Mouse (Mus musculus) intestine, embryonic 14.5 days (tissue): Measurements from ENCODE around the gene 4833423E24Rik. TPM values are rescaled to one million over a fixed set of nuclear protein-coding genes. Genes with fewer than 3 reads are reported as not detected.

ENCODE experiments used
- ATAC-seq: fragments of 200-750 bp; cut with Nextera tagmentation; replicated peaks from 2 replicates; pipeline ENCODE4 v1.8.0; 2017; ENCODE audit warnings: low read depth, moderate number of reproducible peaks, moderate TSS enrichment, moderate library complexity; ENCODE audit not compliant: low FRiP score, low TSS enrichment
- DNase-seq: peaks from one replicate; pipeline ENCODE4 v3.0.0-alpha.2; 2018; ENCODE audit warnings: low spot score
- H3K27ac ChIP-seq: fragments of 300-500 bp; sonication (generic); 2 replicates; pipeline ENCODE4 v1.5.1; 2014; ENCODE audit warnings: low read depth, mild to moderate bottlenecking, control low read depth
- H3K27me3 ChIP-seq: fragments of 300-500 bp; sonication (generic); replicated peaks from 2 replicates; pipeline ENCODE4 v1.6.1; 2014; ENCODE audit warnings: low read length, control low read depth; ENCODE audit not compliant: control insufficient read depth, insufficient read depth
- H3K36me3 ChIP-seq: fragments of 300-500 bp; sonication (generic); 2 replicates; pipeline ENCODE4 v1.6.1; 2014; ENCODE audit warnings: low read length, control low read depth; ENCODE audit not compliant: control insufficient read depth, insufficient read depth
- H3K4me1 ChIP-seq: fragments of 300-500 bp; sonication (generic); replicated peaks from 2 replicates; pipeline ENCODE4 v1.6.1; 2014; ENCODE audit warnings: low read length, control low read depth, mixed read lengths; ENCODE audit not compliant: control insufficient read depth, insufficient read depth
- H3K4me2 ChIP-seq: fragments of 300-500 bp; sonication (generic); 2 replicates; pipeline ENCODE4 v1.6.1; 2014; ENCODE audit warnings: low read length
- H3K4me3 ChIP-seq: fragments of 300-500 bp; sonication (generic); 2 replicates; pipeline ENCODE4 v1.5.1; 2014; ENCODE audit warnings: low read depth, low read length, control low read depth, mixed read lengths
- H3K9ac ChIP-seq: fragments of 300-500 bp; sonication (generic); 2 replicates; pipeline ENCODE4 v1.6.1; 2014; ENCODE audit warnings: mild to moderate bottlenecking, low read length
- H3K9me3 ChIP-seq: fragments of 300-500 bp; sonication (generic); 2 replicates; pipeline ENCODE4 v1.6.1; 2016; ENCODE audit warnings: low read length, control low read depth; ENCODE audit not compliant: control insufficient read depth
- WGBS: fragments of 180-500 bp; shearing (Covaris S2); extraction: QIAGEN DNeasy Blood & Tissue Kit; methylation state at CpG from one replicate; pipeline ENCODE4 v1.1.7; 2014; 5-methylcytosine and 5-hydroxymethylcytosine counted together
- polyA plus RNA-seq: library from polyadenylated mRNA; unstranded; fragments of >200 nt; fragmentation: Nextera tagmentation; extraction: Ambion mirVana; gene quantifications from 2 replicates; pipeline ENCODE4 v1.2.1, GENCODE M21; 2014

The 4833423E24Rik gene
- polyA plus RNA-seq, result not detected in 2 replicates

GRCm38 (mm10) chr2:85518879-85519278, at the start of gene 4833423E24Rik:
Gene 4833423E24Rik, minus strand, starts transcription at chr2:85519024.
- DNase-seq (no peak), ATAC-seq (no peak)
- H3K9ac ChIP-seq, result no peak within 1 kb of the TSS
- H3K36me3 ChIP-seq, result no peaks in the 10 kb centered on the region
- H3K4me2 ChIP-seq, result no peak within 1 kb of the TSS
- H3K4me3 ChIP-seq, result no peak within 1 kb of the TSS
- H3K4me1 ChIP-seq, result no peaks in the 10 kb centered on the region
- no peaks in the 10 kb centered on the region for H3K9me3 ChIP-seq
- no peak within 1 kb of the TSS for H3K27ac ChIP-seq
- H3K27me3 ChIP-seq, result no peaks in the 10 kb centered on the region
- WGBS, result 38% methylated on average over 4 of the region's 4 CpGs

DNA sequence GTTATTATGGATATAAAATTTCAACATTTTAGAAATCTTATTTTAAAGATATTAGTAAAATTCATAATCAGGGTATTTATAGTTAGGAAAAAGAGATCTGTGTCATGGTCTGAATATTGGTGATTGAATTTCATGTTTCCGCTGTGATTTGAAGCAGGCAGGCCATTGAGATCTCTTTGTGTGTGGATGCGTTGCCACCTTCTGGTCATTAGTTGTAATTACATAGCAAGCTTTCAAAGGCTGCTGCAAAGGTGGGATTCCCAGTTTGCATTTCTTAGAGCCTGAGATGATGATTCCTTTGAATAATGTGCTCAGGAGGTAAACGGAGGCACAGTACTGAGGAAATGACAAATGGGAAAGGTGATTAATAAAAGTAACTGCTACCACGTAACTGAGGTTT, 42.4 kb upstream of the 4833423E24Rik start:
- no peak overlapping the region for H3K4me3 ChIP-seq
- no peaks in the 10 kb centered on the region for H3K9me3 ChIP-seq
- 21% methylated on average over 4 of the region's 4 CpGs for WGBS
- H3K4me2 ChIP-seq, result no peak overlapping the region
- no peaks in the 10 kb centered on the region for H3K4me1 ChIP-seq
- H3K27me3 ChIP-seq, result no peaks in the 10 kb centered on the region
- DNase-seq (peak; percentile 52), ATAC-seq (no peak)
- H3K27ac ChIP-seq, result no peak overlapping the region
- H3K9ac ChIP-seq, result no peak overlapping the region
- no peaks in the 10 kb centered on the region for H3K36me3 ChIP-seq

DNA sequence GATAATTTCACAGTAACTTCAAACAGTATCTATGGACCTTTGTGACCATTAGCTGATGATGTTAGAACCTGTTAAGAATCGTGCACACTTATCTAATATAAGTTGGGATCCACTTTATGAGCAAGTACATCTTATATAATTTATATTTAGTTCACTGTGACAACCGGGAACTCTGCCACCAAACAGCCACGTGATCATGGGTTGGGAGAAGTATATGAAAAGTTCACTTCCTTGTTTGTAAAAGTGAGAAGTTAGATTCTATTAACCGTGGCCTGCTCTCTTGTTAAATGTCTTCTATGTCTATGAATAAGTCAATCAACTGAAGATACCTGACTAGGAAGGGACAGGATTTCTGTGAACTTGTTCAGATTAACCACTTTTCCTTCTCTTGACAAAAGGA, 41.4 kb upstream of the 4833423E24Rik start:
- no peak overlapping the region for H3K9ac ChIP-seq
- 23% methylated on average over 4 of the region's 4 CpGs for WGBS

GRCm38 (mm10) chr2:85554806-85555205, 36.0 kb upstream of the 4833423E24Rik start:
- Histone ChIP-seq H3K36me3 (no peaks in the 10 kb centered on the region), H3K4me2 (no peak overlapping the region), H3K4me3 (no peak overlapping the region), H3K27me3 (no peaks in the 10 kb centered on the region), H3K4me1 (no peaks in the 10 kb centered on the region), H3K9ac (no peak overlapping the region), H3K9me3 (no peaks in the 10 kb centered on the region), H3K27ac (no peak overlapping the region)
- DNase-seq, result no peak
- ATAC-seq, result no peak
- WGBS, result 54% methylated on average over 1 of the region's 1 CpGs

More for the DNA sequence above, 41.4 kb upstream of the 4833423E24Rik start:
- Histone ChIP-seq H3K27ac (no peak overlapping the region), H3K4me3 (no peak overlapping the region), H3K27me3 (no peaks in the 10 kb centered on the region), H3K4me1 (no peaks in the 10 kb centered on the region), H3K36me3 (no peaks in the 10 kb centered on the region), H3K9me3 (no peaks in the 10 kb centered on the region), H3K4me2 (no peak overlapping the region)
- no peak for DNase-seq
- 0 out of 2 replicates have a peak, but pooled peaks have one; percentile 55 for ATAC-seq

- WGBS, result 69% methylated on average over 1 of the region's 1 CpGs
Measured at GRCm38 (mm10) chr2:85533934-85534333, 15.1 kb upstream of the 4833423E24Rik start.

DNA sequence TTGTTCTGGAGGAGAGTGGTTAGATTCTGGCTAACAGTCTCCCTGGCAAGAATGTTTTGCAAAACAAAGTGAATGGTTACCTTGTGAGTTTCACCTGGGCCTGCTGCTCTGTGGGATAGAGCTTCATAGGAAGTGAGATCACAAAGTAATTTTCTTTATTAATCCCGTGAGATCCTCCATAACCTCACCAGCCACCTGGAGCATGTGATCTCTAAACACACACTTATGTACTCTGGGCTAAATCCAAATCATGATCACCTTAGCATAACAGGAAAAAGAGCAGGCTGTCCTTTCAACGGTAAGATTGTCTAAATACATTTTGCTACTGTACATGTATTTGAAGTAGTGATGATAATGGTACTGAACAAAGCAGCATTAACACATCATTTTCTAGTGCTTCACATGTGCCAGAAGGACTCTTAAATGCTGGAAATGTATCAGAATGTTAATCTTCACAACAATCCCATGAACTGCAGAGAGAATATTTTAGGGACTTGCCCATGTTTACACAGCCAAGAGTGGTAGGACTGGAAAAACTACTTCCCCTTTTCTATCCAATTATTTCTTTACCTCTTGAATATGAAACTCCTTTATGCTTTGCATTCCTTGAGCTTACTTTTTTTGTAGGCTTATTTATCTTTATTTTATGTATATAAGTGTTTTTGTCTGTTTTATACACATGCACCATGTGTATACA, 13.4 kb upstream of the 4833423E24Rik start:
- Histone ChIP-seq H3K27me3 (no peaks in the 10 kb centered on the region), H3K4me3 (no peak overlapping the region), H3K9ac (no peak overlapping the region), H3K36me3 (no peaks in the 10 kb centered on the region), H3K4me1 (no peaks in the 10 kb centered on the region), H3K27ac (no peak overlapping the region), H3K4me2 (no peak overlapping the region), H3K9me3 (no peaks in the 10 kb centered on the region)
- WGBS, result 64% methylated on average over 2 of the region's 2 CpGs
- no peak for DNase-seq
- ATAC-seq, result no peak

More at GRCm38 (mm10) chr2:85533934-85534333, 15.1 kb upstream of the 4833423E24Rik start:
- no peak overlapping the region for H3K9ac ChIP-seq
- DNase-seq, result no peak
- no peaks in the 10 kb centered on the region for H3K27me3 ChIP-seq
- no peaks in the 10 kb centered on the region for H3K36me3 ChIP-seq
- H3K9me3 ChIP-seq, result no peaks in the 10 kb centered on the region
- no peaks in the 10 kb centered on the region for H3K4me1 ChIP-seq
- ATAC-seq, result no peak; the same call in 1 of the 2 replicates
- H3K4me2 ChIP-seq, result no peak overlapping the region
- no peak overlapping the region for H3K27ac ChIP-seq
- no peak overlapping the region for H3K4me3 ChIP-seq

DNA sequence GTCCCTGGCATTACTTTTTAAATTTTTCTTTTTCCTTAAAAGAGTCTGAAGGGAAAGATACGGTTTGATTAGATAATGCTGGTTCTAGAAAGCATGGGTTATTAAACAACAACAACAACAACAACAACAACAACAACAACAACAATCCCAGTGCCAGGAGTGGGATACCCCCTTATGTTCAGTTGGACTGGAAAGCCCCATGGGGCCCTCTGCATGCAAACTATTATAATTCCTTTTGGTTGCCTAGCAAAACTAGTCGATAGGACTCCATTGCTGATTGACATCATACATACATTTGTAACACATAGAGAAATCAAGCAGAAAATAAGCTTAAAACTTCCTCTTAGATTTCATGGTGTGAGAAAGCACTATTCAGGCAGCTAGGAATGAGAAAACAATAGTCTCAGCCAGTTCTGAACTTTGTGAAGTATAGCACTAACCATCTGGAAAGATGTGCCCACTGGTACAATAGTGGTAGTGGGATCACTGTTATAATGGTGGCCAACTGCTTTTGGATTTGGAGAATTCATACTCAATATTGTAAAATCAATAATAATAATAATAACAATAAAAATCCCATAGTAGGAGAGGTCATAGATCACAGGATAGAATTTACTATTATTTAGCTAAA, 4.2 kb upstream of the 4833423E24Rik start:
- Histone ChIP-seq H3K27me3 (no peaks in the 10 kb centered on the region), H3K4me3 (no peak overlapping the region), H3K9ac (no peak overlapping the region), H3K27ac (no peak overlapping the region), H3K36me3 (no peaks in the 10 kb centered on the region), H3K4me2 (no peak overlapping the region), H3K9me3 (no peaks in the 10 kb centered on the region), H3K4me1 (no peaks in the 10 kb centered on the region)
- WGBS, result 96% methylated on average over 2 of the region's 2 CpGs
- ATAC-seq (no peak), DNase-seq (no peak)

- WGBS, result 87% methylated on average over 10 of the region's 10 CpGs
- ATAC-seq (no peak), DNase-seq (no peak)
- H3K9me3 ChIP-seq, result no peaks in the 10 kb centered on the region
- H3K4me2 ChIP-seq, result no peak overlapping the region
- no peak overlapping the region for H3K27ac ChIP-seq
- H3K27me3 ChIP-seq, result no peaks in the 10 kb centered on the region
- no peak overlapping the region for H3K9ac ChIP-seq
- no peaks in the 10 kb centered on the region for H3K36me3 ChIP-seq
- H3K4me1 ChIP-seq, result no peaks in the 10 kb centered on the region
- no peak overlapping the region for H3K4me3 ChIP-seq
Measured at GRCm38 (mm10) chr2:85518292-85518691, 532 bp downstream of the 4833423E24Rik start.

DNA sequence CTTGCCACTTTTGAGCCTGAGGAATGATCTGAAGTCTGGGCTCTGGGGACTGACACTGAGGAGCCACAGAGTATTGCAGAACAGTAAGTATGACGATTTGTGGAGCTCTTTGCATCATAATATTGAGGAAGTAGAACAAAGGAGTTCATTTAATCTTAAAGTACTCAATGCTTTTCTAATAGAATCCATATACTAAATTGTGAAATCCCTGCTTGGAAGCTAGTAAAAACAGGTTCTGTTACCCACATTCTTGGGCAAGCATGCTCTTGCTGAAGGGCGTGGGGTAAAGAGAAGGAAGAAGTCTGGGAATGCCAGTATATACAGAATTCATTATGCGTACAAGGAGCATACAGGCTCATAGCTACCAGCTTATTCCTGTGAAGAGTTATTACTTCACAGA, 8.4 kb downstream of the 4833423E24Rik start:
- Histone ChIP-seq H3K27ac (no peak overlapping the region), H3K4me1 (no peaks in the 10 kb centered on the region), H3K27me3 (no peaks in the 10 kb centered on the region), H3K4me2 (no peak overlapping the region), H3K36me3 (no peaks in the 10 kb centered on the region), H3K9me3 (no peaks in the 10 kb centered on the region), H3K4me3 (no peak overlapping the region), H3K9ac (no peak overlapping the region)
- DNase-seq (no peak), ATAC-seq (no peak)
- WGBS, result 75% methylated on average over 3 of the region's 3 CpGs
